Mouse (Mus musculus): Measurements from ENCODE around the gene Cdk5. TPM values are rescaled to one million over a fixed set of nuclear protein-coding genes. Genes with fewer than 3 reads are reported as not detected.

The Cdk5 gene
- polyA plus RNA-seq, 1 experiment from 2014 or later = 114 TPM

- H3K36me3 ChIP-seq = peaks cover 5% of the 10 kb centered on the region; the same call in 1 of the 2 replicates
- 2% methylated on average over 34 of the region's 34 CpGs for WGBS
- H3K4me2 ChIP-seq (replicated peaks) = peak within 1 kb of the TSS; percentile 82
- peak within 1 kb of the TSS; percentile 63 for H3K4me3 ChIP-seq
- H3K9me3 ChIP-seq = no peaks in the 10 kb centered on the region
- H3K27ac ChIP-seq (replicated peaks) = no peak within 1 kb of the TSS
- ATAC-seq (replicated peaks) = peak; percentile 32
- H3K9ac ChIP-seq (replicated peaks) = peak within 1 kb of the TSS; percentile 63
- peaks cover 14% of the 10 kb centered on the region; the same call in 1 of the 2 replicates for H3K27me3 ChIP-seq
- peaks cover 43% of the 10 kb centered on the region for H3K4me1 ChIP-seq
Observed at GRCm38 (mm10) chr5:24447624-24448298, 24.4 kb upstream of the Cdk5 start, which contains the start of gene Tmub1. Gene Tmub1, minus strand, starts transcription at chr5:24447854.

GRCm38 (mm10) chr5:24446630-24447029 is 23.3 kb upstream of the Cdk5 start:
- Histone ChIP-seq H3K9me3 (no peaks in the 10 kb centered on the region), H3K4me3 (peak overlapping the region; percentile 63; the same call in 1 of the 2 replicates), H3K4me1 (peaks cover 42% of the 10 kb centered on the region), H3K4me2 (replicated peaks) (no peak overlapping the region; the same call in 1 of the 2 replicates), H3K27me3 (peaks cover 14% of the 10 kb centered on the region; the same call in 1 of the 2 replicates), H3K36me3 (peaks cover 12% of the 10 kb centered on the region), H3K27ac (replicated peaks) (no peak overlapping the region), H3K9ac (replicated peaks) (no peak overlapping the region)
- ATAC-seq (replicated peaks) = no peak
- WGBS = 91% methylated on average over 7 of the region's 7 CpGs

GRCm38 (mm10) chr5:24445428-24446080 is 22.2 kb upstream of the Cdk5 start:
- Histone ChIP-seq H3K27me3 (peaks cover 14% of the 10 kb centered on the region; the same call in 1 of the 2 replicates), H3K27ac (replicated peaks) (peak overlapping the region; percentile 87), H3K36me3 (peaks cover 21% of the 10 kb centered on the region), H3K9me3 (no peaks in the 10 kb centered on the region), H3K4me2 (replicated peaks) (peak overlapping the region; percentile 96), H3K4me3 (peak overlapping the region; percentile 96), H3K4me1 (peaks cover 36% of the 10 kb centered on the region), H3K9ac (replicated peaks) (peak overlapping the region; percentile 97)
- no peak; the same call in 1 of the 2 replicates for ATAC-seq (replicated peaks)
- 59% methylated on average over 20 of the region's 20 CpGs for WGBS

- Histone ChIP-seq H3K4me2 (replicated peaks) (peak within 1 kb of the TSS; percentile 96), H3K9ac (replicated peaks) (peak within 1 kb of the TSS; percentile 97), H3K4me3 (peak within 1 kb of the TSS; percentile 96), H3K27me3 (peaks cover 12% of the 10 kb centered on the region; the same call in 1 of the 2 replicates), H3K27ac (replicated peaks) (peak within 1 kb of the TSS; percentile 87), H3K9me3 (no peaks in the 10 kb centered on the region), H3K36me3 (peaks cover 23% of the 10 kb centered on the region), H3K4me1 (peaks cover 36% of the 10 kb centered on the region)
- under 1% methylated on average over 60 of the region's 60 CpGs for WGBS
- ATAC-seq (replicated peaks) = peak; percentile 85
Observed at GRCm38 (mm10) chr5:24444746-24445427, 21.6 kb upstream of the Cdk5 start, which contains the start of gene Fastk. Gene Fastk, minus strand, starts transcription at chr5:24445287.

- ATAC-seq (replicated peaks) = no peak
- H3K27me3 ChIP-seq = peaks cover 6% of the 10 kb centered on the region; the same call in 1 of the 2 replicates
- peak overlapping the region; percentile 96 for H3K4me3 ChIP-seq
- no peaks in the 10 kb centered on the region for H3K9me3 ChIP-seq
- H3K4me2 ChIP-seq (replicated peaks) = peak overlapping the region; percentile 96
- no peak overlapping the region for H3K9ac ChIP-seq (replicated peaks)
- peaks cover 25% of the 10 kb centered on the region for H3K36me3 ChIP-seq
- peaks cover 36% of the 10 kb centered on the region for H3K4me1 ChIP-seq
- 80% methylated on average over 12 of the region's 12 CpGs for WGBS
- no peak overlapping the region for H3K27ac ChIP-seq (replicated peaks)
Observed at GRCm38 (mm10) chr5:24443927-24444326, 20.6 kb upstream of the Cdk5 start.

GRCm38 (mm10) chr5:24443204-24443603 is 19.9 kb upstream of the Cdk5 start:
- Histone ChIP-seq H3K36me3 (peaks cover 25% of the 10 kb centered on the region), H3K4me1 (peaks cover 35% of the 10 kb centered on the region), H3K27me3 (no peaks in the 10 kb centered on the region), H3K4me2 (replicated peaks) (no peak overlapping the region), H3K4me3 (no peak overlapping the region), H3K9me3 (no peaks in the 10 kb centered on the region), H3K27ac (replicated peaks) (no peak overlapping the region), H3K9ac (replicated peaks) (no peak overlapping the region)
- 90% methylated on average over 7 of the region's 7 CpGs for WGBS
- no peak for ATAC-seq (replicated peaks)

- Histone ChIP-seq H3K9me3 (no peaks in the 10 kb centered on the region), H3K9ac (replicated peaks) (no peak overlapping the region), H3K4me3 (no peak overlapping the region), H3K36me3 (peaks cover 25% of the 10 kb centered on the region), H3K4me1 (peaks cover 25% of the 10 kb centered on the region), H3K4me2 (replicated peaks) (no peak overlapping the region), H3K27ac (replicated peaks) (no peak overlapping the region), H3K27me3 (no peaks in the 10 kb centered on the region)
- 85% methylated on average over 9 of the region's 9 CpGs for WGBS
- ATAC-seq (replicated peaks) = no peak
Observed at GRCm38 (mm10) chr5:24442029-24442428, 18.7 kb upstream of the Cdk5 start.

- WGBS = 90% methylated on average over 8 of the region's 8 CpGs
- Histone ChIP-seq H3K27me3 (no peaks in the 10 kb centered on the region), H3K27ac (replicated peaks) (no peak overlapping the region), H3K4me1 (peaks cover 17% of the 10 kb centered on the region), H3K4me2 (replicated peaks) (no peak overlapping the region), H3K9ac (replicated peaks) (no peak overlapping the region), H3K4me3 (no peak overlapping the region), H3K36me3 (peaks cover 25% of the 10 kb centered on the region), H3K9me3 (no peaks in the 10 kb centered on the region)
- no peak for ATAC-seq (replicated peaks)
Observed at GRCm38 (mm10) chr5:24441187-24441586, 17.9 kb upstream of the Cdk5 start.

- Histone ChIP-seq H3K4me2 (replicated peaks) (no peak overlapping the region), H3K27me3 (no peaks in the 10 kb centered on the region), H3K9ac (replicated peaks) (no peak overlapping the region), H3K27ac (replicated peaks) (no peak overlapping the region), H3K36me3 (peaks cover 24% of the 10 kb centered on the region), H3K4me3 (no peak overlapping the region), H3K4me1 (no peaks in the 10 kb centered on the region), H3K9me3 (no peaks in the 10 kb centered on the region)
- ATAC-seq (replicated peaks) = no peak
- WGBS = 92% methylated on average over 8 of the region's 8 CpGs
Observed at GRCm38 (mm10) chr5:24433993-24434392, 10.7 kb upstream of the Cdk5 start.

GRCm38 (mm10) chr5:24428596-24428995 is 5.3 kb upstream of the Cdk5 start:
- WGBS = 21% methylated on average over 9 of the region's 9 CpGs
- no peak overlapping the region for H3K4me2 ChIP-seq (replicated peaks)

GRCm38 (mm10) chr5:24427981-24428402 is 4.7 kb upstream of the Cdk5 start:
- Histone ChIP-seq H3K4me2 (replicated peaks) (no peak overlapping the region), H3K9ac (replicated peaks) (no peak overlapping the region), H3K36me3 (peaks cover 13% of the 10 kb centered on the region; the same call in 1 of the 2 replicates), H3K27me3 (no peaks in the 10 kb centered on the region), H3K4me3 (no peak overlapping the region), H3K9me3 (no peaks in the 10 kb centered on the region), H3K4me1 (peaks cover 36% of the 10 kb centered on the region), H3K27ac (replicated peaks) (no peak overlapping the region)
- 9% methylated on average over 15 of the region's 15 CpGs for WGBS
- no peak for ATAC-seq (replicated peaks)

More at GRCm38 (mm10) chr5:24428596-24428995, 5.3 kb upstream of the Cdk5 start:
- Histone ChIP-seq H3K36me3 (peaks cover 17% of the 10 kb centered on the region; the same call in 1 of the 2 replicates), H3K4me1 (peaks cover 35% of the 10 kb centered on the region), H3K27me3 (no peaks in the 10 kb centered on the region), H3K9me3 (no peaks in the 10 kb centered on the region), H3K27ac (replicated peaks) (no peak overlapping the region), H3K9ac (replicated peaks) (no peak overlapping the region), H3K4me3 (no peak overlapping the region)
- no peak for ATAC-seq (replicated peaks)

GRCm38 (mm10) chr5:24427285-24427633 is 3.9 kb upstream of the Cdk5 start:
- H3K4me1 ChIP-seq = peaks cover 43% of the 10 kb centered on the region
- no peak overlapping the region for H3K27ac ChIP-seq (replicated peaks)
- H3K27me3 ChIP-seq = no peaks in the 10 kb centered on the region
- no peak overlapping the region for H3K9ac ChIP-seq (replicated peaks)
- no peak overlapping the region for H3K4me2 ChIP-seq (replicated peaks)
- no peak for ATAC-seq (replicated peaks)
- peaks cover 10% of the 10 kb centered on the region; the same call in 1 of the 2 replicates for H3K36me3 ChIP-seq
- 10% methylated on average over 12 of the region's 12 CpGs for WGBS
- no peak overlapping the region for H3K4me3 ChIP-seq
- no peaks in the 10 kb centered on the region for H3K9me3 ChIP-seq

Data from forebrain, embryonic 15.5 days (tissue).